Mouse (Mus musculus) ES-E14 (cell line): ENCODE measurements around the gene Il1rap.

Experiments used
- CHD2 ChIP-seq: IDR thresholded peaks from 2 replicates; pipeline ENCODE4 v1.6.1; 2014; ENCODE audit warnings: mild to moderate bottlenecking, low read depth, low read length, inconsistent platforms
- HCFC1 ChIP-seq: IDR thresholded peaks from 2 replicates; pipeline ENCODE4 v1.6.1; 2012; ENCODE audit warnings: low read length, inconsistent platforms, borderline replicate concordance; ENCODE audit not compliant: insufficient read depth
- MAFK ChIP-seq: IDR thresholded peaks from 2 replicates; pipeline ENCODE4 v1.6.1; 2014; ENCODE audit warnings: mild to moderate bottlenecking, low read depth, low read length, inconsistent platforms; ENCODE audit not compliant: insufficient read depth
- ZC3H11A ChIP-seq: IDR thresholded peaks from 2 replicates; pipeline ENCODE4 v1.6.1; 2012; ENCODE audit warnings: low read depth, mild to moderate bottlenecking, inconsistent platforms, low read length, borderline replicate concordance
- ZNF384 ChIP-seq: IDR thresholded peaks from 2 replicates; pipeline ENCODE4 v1.6.1; 2012; ENCODE audit warnings: low read depth, low read length, inconsistent platforms

DNA sequence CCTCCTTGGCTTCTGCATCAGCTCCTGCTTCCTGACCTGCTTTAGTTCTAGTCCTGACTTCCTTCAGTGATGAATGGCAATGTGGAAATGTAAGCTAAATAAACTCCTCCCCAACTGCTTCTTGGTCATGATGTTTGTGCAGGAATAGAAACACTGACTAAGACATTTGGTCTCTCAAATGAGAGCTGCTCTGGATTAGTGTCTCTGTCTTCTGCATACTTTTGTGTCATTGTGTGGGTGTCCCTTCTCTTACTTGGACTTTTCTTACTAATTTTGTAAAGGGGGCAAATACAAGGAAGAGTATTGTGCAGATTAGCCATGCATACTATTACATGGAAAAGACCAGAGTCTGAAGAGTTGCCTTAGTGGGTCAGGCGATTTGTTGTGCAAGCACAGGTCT is 65.5 kb downstream of the Il1rap start:
- TF ChIP-seq CHD2, result no peak
- TF ChIP-seq HCFC1, result no peak
- no peak for TF ChIP-seq ZC3H11A
- no peak for TF ChIP-seq MAFK
- no peak for TF ChIP-seq ZNF384
